Mouse (Mus musculus) embryo, embryonic 11 days (tissue): Measurements from ENCODE around the gene Dagla.

ENCODE experiments used
- DNase-seq: peaks from one replicate; pipeline ENCODE4 v3.0.0-alpha.2; 2015

The Dagla gene

GRCm38 (mm10) chr19:10278669-10279324 is 25.9 kb downstream of the Dagla start:
- no peak for DNase-seq

GRCm38 (mm10) chr19:10277759-10278158 is 26.9 kb downstream of the Dagla start:
- no peak for DNase-seq

- DNase-seq = peak; percentile 71
Observed at GRCm38 (mm10) chr19:10277331-10277730, 27.3 kb downstream of the Dagla start.

GRCm38 (mm10) chr19:10276483-10277144 is 28.1 kb downstream of the Dagla start:
- DNase-seq = no peak

GRCm38 (mm10) chr19:10274056-10274455 is 30.6 kb downstream of the Dagla start:
- peak; percentile 60 for DNase-seq

- DNase-seq = peak; percentile 72
Observed at GRCm38 (mm10) chr19:10272746-10273145, 31.9 kb downstream of the Dagla start.

- DNase-seq = no peak
Observed at GRCm38 (mm10) chr19:10271592-10271991, 33.1 kb downstream of the Dagla start.

- no peak for DNase-seq
Observed at GRCm38 (mm10) chr19:10270356-10270755, 34.3 kb downstream of the Dagla start.

- no peak for DNase-seq
Observed at GRCm38 (mm10) chr19:10268851-10269250, 35.8 kb downstream of the Dagla start.

GRCm38 (mm10) chr19:10267953-10268352 is 36.7 kb downstream of the Dagla start:
- DNase-seq = no peak

GRCm38 (mm10) chr19:10267057-10267456 is 37.6 kb downstream of the Dagla start:
- peak; percentile 53 for DNase-seq

GRCm38 (mm10) chr19:10266196-10266850 is 38.4 kb downstream of the Dagla start:
- DNase-seq = peak; percentile 88

- DNase-seq = no peak
Observed at GRCm38 (mm10) chr19:10261369-10261768, 43.3 kb downstream of the Dagla start.

- peak; percentile 88 for DNase-seq
Observed at GRCm38 (mm10) chr19:10258279-10259011, 46.2 kb downstream of the Dagla start.

- DNase-seq = peak; percentile 45
Observed at GRCm38 (mm10) chr19:10248128-10248527, 56.5 kb downstream of the Dagla start.

- DNase-seq = no peak
Observed at GRCm38 (mm10) chr19:10247165-10247564, 57.5 kb downstream of the Dagla start.

GRCm38 (mm10) chr19:10244183-10244582 is 60.5 kb downstream of the Dagla start:
- DNase-seq = peak; percentile 73

GRCm38 (mm10) chr19:10242916-10243315 is 61.8 kb downstream of the Dagla start:
- DNase-seq = peak; percentile 72

- DNase-seq = peak; percentile 88
Observed at GRCm38 (mm10) chr19:10240654-10241305, 63.9 kb downstream of the Dagla start, which contains the start of gene Myrf. TSS of gene Myrf (minus strand) at chr19:10240748.

GRCm38 (mm10) chr19:10239975-10240653 is 64.6 kb downstream of the Dagla start:
- no peak for DNase-seq

GRCm38 (mm10) chr19:10239419-10239818 is 65.3 kb downstream of the Dagla start:
- peak; percentile 51 for DNase-seq

GRCm38 (mm10) chr19:10238477-10238876 is 66.2 kb downstream of the Dagla start:
- DNase-seq = no peak
